Mouse (Mus musculus): ENCODE results near the gene Pde4d. TPM values are rescaled to one million over a fixed set of nuclear protein-coding genes. Genes with fewer than 3 reads are reported as not detected.

The Pde4d gene
- polyA plus RNA-seq, 1 experiment from 2014 or later = 19.0 TPM

DNA sequence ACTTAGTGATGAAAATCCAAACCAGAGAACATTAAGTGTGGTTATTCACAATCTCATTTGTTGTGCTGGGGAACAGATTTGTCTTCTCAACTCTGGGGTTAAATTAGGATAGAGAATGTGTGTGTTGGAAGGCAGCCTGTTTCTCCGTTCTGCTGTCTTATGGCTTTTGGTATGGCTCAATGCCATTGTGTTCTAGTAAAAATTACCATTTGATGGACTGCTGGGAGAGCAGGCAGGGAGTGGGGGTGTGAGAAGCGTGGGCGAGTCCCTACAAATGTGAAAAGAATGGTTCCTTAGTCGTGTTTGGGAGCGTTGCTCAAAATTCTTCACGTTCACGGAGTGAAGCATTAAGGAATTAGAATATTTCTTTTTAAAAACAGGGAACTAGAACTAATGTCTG lies 597.4 kb downstream of the Pde4d start:
- Histone ChIP-seq H3K4me3 (ENCODE audit: low read depth, low read length) (no peak overlapping the region), H3K27me3 (replicated peaks; ENCODE audit: control insufficient read depth, insufficient read depth, low read length) (no peaks in the 10 kb centered on the region), H3K9ac (ENCODE audit: low read depth, low read length) (no peak overlapping the region), H3K36me3 (ENCODE audit: control insufficient read depth, insufficient read depth, low read length) (no peaks in the 10 kb centered on the region), H3K9me3 (ENCODE audit: control insufficient read depth, low read length) (no peaks in the 10 kb centered on the region), H3K4me1 (replicated peaks; ENCODE audit: control insufficient read depth, insufficient read depth, low read length) (no peaks in the 10 kb centered on the region), H3K27ac (ENCODE audit: low read depth, low read length) (no peak overlapping the region), H3K4me2 (no peak overlapping the region)
- WGBS = 73% methylated on average over 7 of the region's 7 CpGs
- ATAC-seq (replicated peaks; ENCODE audit: low FRiP score) (no peak), DNase-seq (ENCODE audit: low spot score) (no peak)

DNA sequence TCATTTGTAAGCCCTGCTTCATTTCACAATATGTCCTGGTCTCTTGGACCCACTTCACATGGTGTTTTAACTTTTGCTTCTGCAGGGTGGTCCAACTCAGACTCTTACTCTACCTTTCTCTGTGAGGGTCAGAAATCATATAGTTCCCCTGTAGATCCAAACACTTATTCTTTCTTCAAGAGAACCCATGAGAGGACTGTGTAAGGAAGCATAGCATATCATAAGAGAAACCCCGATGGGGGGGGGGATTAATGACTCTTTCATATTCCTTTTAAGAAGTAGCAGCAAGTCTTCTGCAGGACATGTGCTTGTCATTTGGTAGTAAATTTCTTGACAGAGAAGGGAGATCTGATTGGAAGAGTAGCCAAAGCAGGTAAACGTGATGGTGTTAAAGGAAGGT lies 603.1 kb downstream of the Pde4d start:
- ATAC-seq (replicated peaks; ENCODE audit: low FRiP score) (no peak), DNase-seq (ENCODE audit: low spot score) (no peak)
- Histone ChIP-seq H3K9me3 (ENCODE audit: control insufficient read depth, low read length) (no peaks in the 10 kb centered on the region), H3K4me3 (ENCODE audit: low read depth, low read length) (no peak overlapping the region), H3K4me2 (no peak overlapping the region), H3K27ac (ENCODE audit: low read depth, low read length) (no peak overlapping the region), H3K27me3 (replicated peaks; ENCODE audit: control insufficient read depth, insufficient read depth, low read length) (no peaks in the 10 kb centered on the region), H3K4me1 (replicated peaks; ENCODE audit: control insufficient read depth, insufficient read depth, low read length) (no peaks in the 10 kb centered on the region), H3K36me3 (ENCODE audit: control insufficient read depth, insufficient read depth, low read length) (no peaks in the 10 kb centered on the region), H3K9ac (ENCODE audit: low read depth, low read length) (no peak overlapping the region)
- 68% methylated on average over 2 of the region's 2 CpGs for WGBS

DNA sequence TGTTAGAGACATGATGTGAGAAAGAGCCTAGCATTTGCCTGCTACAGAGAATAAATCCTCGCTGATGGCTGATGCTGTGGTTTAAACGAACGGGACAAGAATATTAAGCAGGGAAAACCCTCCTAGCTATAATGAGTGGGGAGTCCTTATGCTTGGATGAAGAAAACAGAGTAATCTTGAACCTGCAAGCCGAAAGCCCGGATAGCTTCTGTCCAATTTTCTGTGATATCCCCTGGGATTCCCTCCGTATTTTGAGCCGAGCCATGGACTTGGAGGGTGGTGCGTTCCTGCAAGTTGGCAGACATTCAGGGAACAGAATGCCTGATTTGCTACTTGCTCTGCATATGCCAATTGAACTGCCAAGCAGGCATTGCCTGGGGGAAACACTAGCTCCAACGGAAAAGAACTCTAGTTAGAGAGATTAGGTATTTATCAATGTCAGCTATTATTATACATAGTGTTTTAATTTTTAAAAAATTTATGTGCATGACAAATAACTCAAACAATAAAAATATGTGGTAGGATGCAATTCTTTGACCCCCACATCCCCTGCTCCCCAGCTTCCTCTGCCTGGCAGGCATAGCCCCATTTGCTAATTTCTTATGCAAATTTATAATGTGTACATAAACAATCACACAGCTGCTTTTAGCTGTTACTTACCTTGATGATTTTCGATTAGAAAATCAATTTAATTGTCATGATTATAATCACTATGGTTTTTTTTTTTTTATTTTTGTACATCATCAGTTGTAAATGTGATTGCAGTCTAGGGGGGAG lies 603.7 kb downstream of the Pde4d start:
- H3K36me3 ChIP-seq (ENCODE audit: control insufficient read depth, insufficient read depth, low read length) = no peaks in the 10 kb centered on the region

DNA sequence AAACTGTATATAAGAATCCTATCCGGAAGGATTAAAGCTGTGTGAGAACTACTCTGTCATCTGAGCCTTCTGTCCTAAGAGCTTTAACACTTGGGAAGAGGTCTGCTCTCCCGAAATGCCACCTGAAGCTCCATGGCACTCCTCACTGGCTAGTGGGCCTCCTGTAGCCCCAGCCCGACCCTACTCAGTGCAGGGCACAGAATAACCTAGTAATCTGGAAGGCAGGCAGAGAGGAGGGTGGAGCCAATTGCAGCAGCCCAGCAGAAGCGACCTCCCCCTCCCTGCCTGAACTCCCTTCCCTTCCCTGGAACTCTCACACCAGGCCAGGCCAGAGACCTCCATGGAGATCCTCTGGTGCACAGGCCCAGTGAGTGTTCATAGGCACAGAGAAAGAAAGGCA lies 608.3 kb downstream of the Pde4d start:
- 31% methylated on average over 4 of the region's 4 CpGs for WGBS
- Histone ChIP-seq H3K4me2 (no peak overlapping the region), H3K36me3 (ENCODE audit: control insufficient read depth, insufficient read depth, low read length) (no peaks in the 10 kb centered on the region), H3K4me3 (ENCODE audit: low read depth, low read length) (no peak overlapping the region), H3K9ac (ENCODE audit: low read depth, low read length) (no peak overlapping the region), H3K27me3 (replicated peaks; ENCODE audit: control insufficient read depth, insufficient read depth, low read length) (no peaks in the 10 kb centered on the region), H3K4me1 (replicated peaks; ENCODE audit: control insufficient read depth, insufficient read depth, low read length) (no peaks in the 10 kb centered on the region), H3K27ac (ENCODE audit: low read depth, low read length) (no peak overlapping the region), H3K9me3 (ENCODE audit: control insufficient read depth, low read length) (no peaks in the 10 kb centered on the region)
- DNase-seq (ENCODE audit: low spot score) (no peak), ATAC-seq (replicated peaks; ENCODE audit: low FRiP score) (no peak)

More for the DNA sequence above, 603.7 kb downstream of the Pde4d start:
- H3K9ac ChIP-seq (ENCODE audit: low read depth, low read length) = no peak overlapping the region
- ATAC-seq (replicated peaks; ENCODE audit: low FRiP score) (no peak), DNase-seq (ENCODE audit: low spot score) (no peak)
- H3K9me3 ChIP-seq (ENCODE audit: control insufficient read depth, low read length) = no peaks in the 10 kb centered on the region
- no peaks in the 10 kb centered on the region for H3K27me3 ChIP-seq (replicated peaks; ENCODE audit: control insufficient read depth, insufficient read depth, low read length)
- 74% methylated on average over 10 of the region's 10 CpGs for WGBS
- H3K27ac ChIP-seq (ENCODE audit: low read depth, low read length) = no peak overlapping the region
- no peak overlapping the region for H3K4me3 ChIP-seq (ENCODE audit: low read depth, low read length)
- no peak overlapping the region for H3K4me2 ChIP-seq
- H3K4me1 ChIP-seq (replicated peaks; ENCODE audit: control insufficient read depth, insufficient read depth, low read length) = no peaks in the 10 kb centered on the region

DNA sequence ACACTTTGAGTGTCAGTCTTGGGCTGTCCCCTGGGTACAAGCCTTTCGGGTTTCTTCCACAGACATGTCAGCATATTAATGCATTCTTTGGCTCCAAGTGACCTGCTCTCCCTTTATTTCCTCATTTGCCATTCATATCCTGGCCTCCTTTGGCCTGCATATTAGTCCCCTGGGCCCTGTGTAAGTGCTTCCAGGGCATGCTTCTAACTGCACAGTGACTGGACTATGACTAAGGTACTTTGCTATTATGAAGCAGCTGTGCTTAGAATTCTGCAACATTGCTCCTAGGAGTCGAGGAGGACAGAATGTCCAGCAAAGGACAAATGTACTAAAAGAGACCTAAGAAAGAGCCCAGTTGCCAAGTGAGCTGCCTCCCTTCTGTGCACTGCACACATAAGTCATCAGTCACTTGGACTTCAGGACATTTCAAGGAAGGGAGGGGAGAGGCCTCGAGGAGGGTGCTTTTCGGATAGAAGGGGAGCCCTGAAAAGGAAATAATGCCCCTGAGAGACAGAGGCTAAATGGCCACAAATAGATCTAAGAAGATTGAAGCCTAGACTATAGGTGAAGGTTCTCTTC lies 616.9 kb downstream of the Pde4d start:
- 76% methylated on average over 4 of the region's 4 CpGs for WGBS
- Histone ChIP-seq H3K27ac (ENCODE audit: low read depth, low read length) (no peak overlapping the region), H3K4me2 (no peak overlapping the region), H3K36me3 (ENCODE audit: control insufficient read depth, insufficient read depth, low read length) (no peaks in the 10 kb centered on the region), H3K9ac (ENCODE audit: low read depth, low read length) (no peak overlapping the region), H3K27me3 (replicated peaks; ENCODE audit: control insufficient read depth, insufficient read depth, low read length) (no peaks in the 10 kb centered on the region), H3K9me3 (ENCODE audit: control insufficient read depth, low read length) (no peaks in the 10 kb centered on the region), H3K4me1 (replicated peaks; ENCODE audit: control insufficient read depth, insufficient read depth, low read length) (no peaks in the 10 kb centered on the region), H3K4me3 (ENCODE audit: low read depth, low read length) (no peak overlapping the region)
- DNase-seq (ENCODE audit: low spot score) (no peak), ATAC-seq (replicated peaks; ENCODE audit: low FRiP score) (no peak)

DNA sequence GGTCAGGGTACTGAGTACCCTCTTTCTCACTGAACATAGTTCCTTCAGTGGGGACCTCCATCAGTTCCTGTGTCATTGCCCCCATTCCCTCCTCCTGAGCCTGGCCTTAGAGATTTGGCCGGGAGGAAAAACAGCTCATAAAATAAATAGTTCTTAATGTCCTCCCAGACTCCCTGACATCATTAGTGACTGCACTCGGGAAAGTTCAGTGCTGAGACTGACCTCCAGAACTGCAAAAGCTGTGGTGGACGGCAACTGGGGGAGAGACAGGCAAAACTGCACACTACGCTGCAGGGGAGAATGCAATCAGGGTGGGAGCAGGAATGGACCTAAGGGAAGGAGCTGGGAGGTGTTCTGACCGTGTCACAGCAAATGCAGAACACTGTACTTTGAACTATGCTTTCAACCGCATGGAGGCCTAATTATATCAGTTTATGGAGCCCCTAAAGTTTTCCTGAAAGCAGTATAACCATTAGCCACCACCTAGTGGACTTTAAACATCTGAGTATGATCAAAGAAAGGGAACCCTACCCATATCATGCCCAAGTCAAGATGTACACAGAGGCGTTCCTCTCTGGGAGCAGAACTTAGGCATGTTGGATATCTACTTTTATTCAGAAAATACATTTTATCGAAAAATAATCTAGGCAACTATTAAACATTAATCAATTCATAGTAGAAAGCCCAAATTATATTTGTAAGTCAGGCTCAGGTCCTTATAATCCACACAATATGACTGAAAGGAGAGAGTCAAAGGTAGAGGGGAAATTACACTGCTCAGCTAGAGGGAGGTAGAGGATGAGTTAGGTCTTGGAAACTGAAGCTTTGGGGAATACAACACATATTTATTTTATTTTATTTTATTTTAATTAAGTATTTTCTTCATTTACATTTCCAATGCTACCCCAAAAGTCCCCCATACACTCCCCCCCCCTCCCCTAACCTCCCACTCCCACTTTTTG lies 618.8 kb downstream of the Pde4d start:
- no peaks in the 10 kb centered on the region for H3K4me1 ChIP-seq (replicated peaks; ENCODE audit: control insufficient read depth, insufficient read depth, low read length)
- H3K4me3 ChIP-seq (ENCODE audit: low read depth, low read length) = no peak overlapping the region
- no peak overlapping the region for H3K9ac ChIP-seq (ENCODE audit: low read depth, low read length)
- no peaks in the 10 kb centered on the region for H3K9me3 ChIP-seq (ENCODE audit: control insufficient read depth, low read length)
- H3K27me3 ChIP-seq (replicated peaks; ENCODE audit: control insufficient read depth, insufficient read depth, low read length) = no peaks in the 10 kb centered on the region
- no peak overlapping the region for H3K4me2 ChIP-seq
- ATAC-seq (replicated peaks; ENCODE audit: low FRiP score) = no peak
- H3K27ac ChIP-seq (ENCODE audit: low read depth, low read length) = no peak overlapping the region
- H3K36me3 ChIP-seq (ENCODE audit: control insufficient read depth, insufficient read depth, low read length) = no peaks in the 10 kb centered on the region
- 67% methylated on average over 8 of the region's 8 CpGs for whole genome bisulfite sequencing
- DNase-seq (ENCODE audit: low spot score) = no peak

DNA sequence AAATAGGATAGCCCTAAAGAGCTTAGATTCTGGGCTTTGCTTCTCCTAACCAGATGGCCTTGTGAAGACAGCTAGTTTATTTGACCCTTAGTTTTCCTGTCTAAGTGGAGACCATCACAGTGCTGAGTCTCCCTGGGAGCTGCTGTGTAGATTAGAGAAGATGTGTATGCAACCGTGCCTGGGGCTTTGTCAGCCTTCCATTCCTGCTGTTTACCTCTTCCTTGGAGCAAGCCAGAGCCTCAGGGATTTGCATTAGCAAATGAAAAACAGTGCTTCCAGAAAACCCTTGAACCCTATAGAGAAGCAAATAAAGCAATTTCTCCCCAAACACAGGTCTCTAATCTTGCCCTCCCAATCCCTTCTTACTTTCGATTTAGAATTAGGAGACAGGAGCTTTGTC lies 623.6 kb downstream of the Pde4d start:
- Histone ChIP-seq H3K4me3 (ENCODE audit: low read depth, low read length) (no peak overlapping the region), H3K4me1 (replicated peaks; ENCODE audit: control insufficient read depth, insufficient read depth, low read length) (no peaks in the 10 kb centered on the region), H3K9me3 (ENCODE audit: control insufficient read depth, low read length) (no peaks in the 10 kb centered on the region), H3K27ac (ENCODE audit: low read depth, low read length) (no peak overlapping the region), H3K4me2 (no peak overlapping the region), H3K27me3 (replicated peaks; ENCODE audit: control insufficient read depth, insufficient read depth, low read length) (no peaks in the 10 kb centered on the region), H3K36me3 (ENCODE audit: control insufficient read depth, insufficient read depth, low read length) (no peaks in the 10 kb centered on the region), H3K9ac (ENCODE audit: low read depth, low read length) (no peak overlapping the region)
- DNase-seq (ENCODE audit: low spot score) (no peak), ATAC-seq (replicated peaks; ENCODE audit: low FRiP score) (no peak)
- WGBS = 48% methylated on average over 2 of the region's 2 CpGs

DNA sequence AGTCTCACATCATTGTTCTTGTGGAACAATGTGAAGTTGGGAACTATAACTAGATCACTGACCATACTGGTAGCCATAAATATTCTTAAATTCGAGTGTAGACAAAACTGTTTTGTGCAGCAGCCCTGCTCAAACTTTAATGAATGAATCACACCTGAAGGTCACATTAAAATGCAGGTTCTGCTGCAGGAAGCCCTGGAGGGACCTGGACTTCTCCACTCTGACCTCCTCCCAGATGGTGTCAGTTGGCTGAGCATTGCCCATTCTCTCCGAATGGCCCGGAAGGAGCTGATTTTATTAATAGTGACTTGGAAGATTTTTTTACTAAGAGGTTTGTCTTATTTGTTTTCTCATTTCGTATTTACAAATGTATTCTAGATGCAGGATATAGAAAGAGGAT lies 624.3 kb downstream of the Pde4d start:
- H3K27me3 ChIP-seq (replicated peaks; ENCODE audit: control insufficient read depth, insufficient read depth, low read length) = no peaks in the 10 kb centered on the region
- DNase-seq (ENCODE audit: low spot score) (no peak), ATAC-seq (replicated peaks; ENCODE audit: low FRiP score) (no peak)
- H3K9ac ChIP-seq (ENCODE audit: low read depth, low read length) = no peak overlapping the region
- H3K27ac ChIP-seq (ENCODE audit: low read depth, low read length) = no peak overlapping the region
- WGBS = 59% methylated on average over 4 of the region's 4 CpGs
- no peak overlapping the region for H3K4me2 ChIP-seq
- no peak overlapping the region for H3K4me3 ChIP-seq (ENCODE audit: low read depth, low read length)
- H3K9me3 ChIP-seq (ENCODE audit: control insufficient read depth, low read length) = no peaks in the 10 kb centered on the region
- H3K4me1 ChIP-seq (replicated peaks; ENCODE audit: control insufficient read depth, insufficient read depth, low read length) = no peaks in the 10 kb centered on the region
- no peaks in the 10 kb centered on the region for H3K36me3 ChIP-seq (ENCODE audit: control insufficient read depth, insufficient read depth, low read length)
